Mouse (Mus musculus) embryonic stem cell, embryonic (primary cell): ENCODE measurements at regions not wholly inside any gene's neighbourhood (a gene's known extent, or its start where the extent isn't known, plus 50 kb on each side); places are given as distances from the start of the nearest gene placed in this dataset.
"Not testable (repeated sequence)": the region's sequence is repeated elsewhere in the genome, so short reads cannot be mapped to it uniquely, and the experiment has no call there.

Source experiments
- CTCF ChIA-PET, 4 experiments: fragments of 300-600 bp in 2 of 4; fragments of 350-600 bp in 2 of 4; sonication (Branson Sonifier 250); formaldehyde crosslinking; loops; one replicate each; lab custom pipeline; 2022; ENCODE audit warnings: inconsistent platforms in 2 of 4; lab: Charles Lee
- POLR2A ChIA-PET, 4 experiments: fragments of 300-600 bp in 2 of 4; fragments of 350-600 bp in 2 of 4; sonication (Branson Sonifier 250); formaldehyde crosslinking; loops; one replicate each; lab custom pipeline; 2022; ENCODE audit warnings: antibody characterized with exemption in 4 of 4, inconsistent platforms in 1 of 4; lab: Charles Lee

- POLR2A ChIA-PET, result interaction anchor here in 1 of 4 experiments (0.5 kb wide), 1 partner anchor 935 kb away, joined by 4 read pairs; no protein-coding TSS in a partner anchor
- CTCF ChIA-PET, result no interaction called here
These were observed 1976.8 kb upstream of the G6pd2 start for GRCm38 (mm10) chr5:59831836-59832235.

GRCm38 (mm10) chr5:59845745-59846144, 1962.9 kb upstream of the G6pd2 start:
- CTCF ChIA-PET, result no interaction called here
- POLR2A ChIA-PET, result no interaction called here

- POLR2A ChIA-PET, result no interaction called here
- CTCF ChIA-PET, result interaction anchor here in 1 of 4 experiments (0.6 kb wide), 1 partner anchor 974 kb away, joined by 4 read pairs; no protein-coding TSS in a partner anchor
These were observed 1961.0 kb upstream of the G6pd2 start for GRCm38 (mm10) chr5:59847643-59848042.

- ChIA-PET CTCF (no interaction called here), POLR2A (no interaction called here)
These were observed 1914.5 kb upstream of the G6pd2 start for GRCm38 (mm10) chr5:59893952-59894724.

GRCm38 (mm10) chr5:59921910-59922309, 1886.7 kb upstream of the G6pd2 start:
- ChIA-PET POLR2A (no interaction called here), CTCF (no interaction called here)

- ChIA-PET CTCF (no interaction called here), POLR2A (interaction anchor here in 2 of 4 experiments (1.0 to 1.1 kb wide), 2 partner anchors 10 to 103 kb away, joined by 3 read pairs; no protein-coding TSS in a partner anchor)
These were observed 1867.8 kb upstream of the G6pd2 start for GRCm38 (mm10) chr5:59940861-59941260.

- ChIA-PET CTCF (no interaction called here), POLR2A (no interaction called here)
These were observed 1862.9 kb upstream of the G6pd2 start for GRCm38 (mm10) chr5:59945761-59946160.

- CTCF ChIA-PET, result no interaction called here
These were observed 1860.6 kb upstream of the G6pd2 start for GRCm38 (mm10) chr5:59947831-59948568.

GRCm38 (mm10) chr5:59956240-59956639, 1852.4 kb upstream of the G6pd2 start:
- POLR2A ChIA-PET, CTCF ChIA-PET: not testable (repeated sequence)

More at GRCm38 (mm10) chr5:59947831-59948568, 1860.6 kb upstream of the G6pd2 start:
- POLR2A ChIA-PET, result interaction anchor here in 1 of 4 experiments (0.6 kb wide), 1 partner anchor 109 kb away, joined by 3 read pairs; no protein-coding TSS in a partner anchor

GRCm38 (mm10) chr5:59996698-59997097, 1811.9 kb upstream of the G6pd2 start:
- POLR2A ChIA-PET, result interaction anchor here in 1 of 4 experiments (0.5 kb wide), 1 partner anchor 1099 kb away, joined by 4 read pairs; no protein-coding TSS in a partner anchor
- CTCF ChIA-PET, result interaction anchor here in 1 of 4 experiments (0.5 kb wide), 1 partner anchor 89 kb away, joined by 4 read pairs; no protein-coding TSS in a partner anchor

GRCm38 (mm10) chr5:60042603-60043175, 1765.9 kb upstream of the G6pd2 start:
- CTCF ChIA-PET, result not testable (repeated sequence)
- POLR2A ChIA-PET, result interaction anchor here in 2 of 4 experiments (0.6 to 1.0 kb wide), 2 partner anchors 102 to 1487 kb away, joined by 3 read pairs; no protein-coding TSS in a partner anchor

- CTCF ChIA-PET, result no interaction called here
- POLR2A ChIA-PET, result interaction anchor here in 1 of 4 experiments (0.8 kb wide), 1 partner anchor 10 kb away, joined by 5 read pairs; no protein-coding TSS in a partner anchor
These were observed 1759.6 kb upstream of the G6pd2 start for GRCm38 (mm10) chr5:60049053-60049452.

GRCm38 (mm10) chr5:60061178-60061577, 1747.4 kb upstream of the G6pd2 start:
- ChIA-PET POLR2A (no interaction called here), CTCF (no interaction called here)
